Mouse (Mus musculus): ENCODE data around the gene Defb22.

DNA sequence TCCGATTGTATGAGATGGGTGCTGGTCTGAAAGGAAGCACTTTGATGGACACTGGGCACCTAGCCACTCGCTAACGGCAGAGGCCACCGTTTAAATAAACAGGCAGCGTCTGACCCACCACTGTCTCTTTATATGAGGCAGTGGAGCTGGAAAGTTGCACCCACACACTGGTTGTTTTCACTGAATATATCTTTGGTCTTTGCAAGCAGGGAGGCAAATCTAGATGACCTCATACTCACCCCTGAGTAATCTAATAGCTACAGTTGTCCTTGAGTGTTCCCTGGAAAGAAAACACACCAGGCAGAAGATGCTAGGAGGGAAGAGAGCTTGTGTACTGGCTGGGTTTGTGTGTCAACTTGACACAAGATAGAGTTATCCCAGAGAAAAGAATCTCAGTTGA, 42.5 kb downstream of the Defb22 start:
- TF ChIP-seq CTCF (conservative IDR thresholded peaks at IDR 0.05; ENCODE audit: low read length) (no peak), POU5F1 (IDR thresholded peaks at IDR 0.05; ENCODE audit: borderline replicate concordance, low read length) (no peak)
